ENCODE assay signal across 21 mouse cellular contexts in the genomic region with DNA sequence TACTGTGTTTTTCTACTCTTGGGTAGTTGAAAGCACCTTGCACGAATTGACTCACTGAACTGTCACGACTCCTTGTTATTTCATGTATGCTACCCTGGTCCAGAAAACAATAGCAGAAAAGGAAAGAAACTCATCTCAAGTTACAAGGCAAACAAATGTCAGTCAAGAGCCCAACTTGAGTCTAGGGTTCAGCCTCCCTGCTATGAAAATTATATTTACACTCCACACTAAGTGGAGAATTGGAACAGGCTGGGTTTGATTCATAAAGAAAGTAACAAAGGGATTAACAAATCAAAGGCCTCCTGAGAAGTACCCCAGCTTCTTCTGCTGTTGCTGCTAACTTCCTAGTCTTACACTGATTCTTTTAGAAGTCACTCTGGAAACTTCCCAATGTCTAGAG.
"Had no signal": no experiment of that assay in that cellular context is flagged by ENCODE, and none has a peak within 500 bp of the region (broad histone marks: within the 10 kb centered on the region; RNA-seq: fewer than 3 reads in every experiment).

No protein-coding gene starts in this region.

- H3K27me3 ChIP-seq: limb, embryonic 13.5 days; liver, embryonic 15.5 days; midbrain, embryonic 15.5 days; neural tube, embryonic 12.5 days; neural tube, embryonic 15.5 days had no signal

- DNase-seq: kidney, adult 2 months; kidney, postnatal 14 days; layer of hippocampus, adult 9-11 months; liver; lung, adult 18-20 months; right cerebral cortex, adult 18-20 months; right cerebral cortex, postnatal 14 days; right cerebral cortex, postnatal 4 days; thymus, adult 2 months; thymus, postnatal 14 days; thymus, postnatal 4 days had no signal

- ATAC-seq: intestine, postnatal 0 days; liver, embryonic 12.5 days; midbrain, embryonic 15.5 days had no signal

- H3K9ac ChIP-seq: limb, embryonic 13.5 days; liver, embryonic 12.5 days; liver, embryonic 15.5 days; midbrain, embryonic 12.5 days; midbrain, embryonic 15.5 days; neural tube, embryonic 12.5 days; neural tube, embryonic 15.5 days had no signal

- H3K36me3 ChIP-seq: limb, embryonic 10.5 days; limb, embryonic 13.5 days; liver, embryonic 12.5 days; liver, embryonic 15.5 days; midbrain, embryonic 12.5 days; midbrain, embryonic 15.5 days; neural tube, embryonic 12.5 days; neural tube, embryonic 15.5 days had no signal

- H3K9me3 ChIP-seq: limb, embryonic 10.5 days; limb, embryonic 13.5 days; liver, embryonic 12.5 days; liver, embryonic 15.5 days; midbrain, embryonic 12.5 days; midbrain, embryonic 15.5 days; neural tube, embryonic 12.5 days; neural tube, embryonic 15.5 days had no signal

- H3K4me3 ChIP-seq: layer of hippocampus, adult 2 months; limb, embryonic 10.5 days; limb, embryonic 13.5 days; liver, embryonic 12.5 days; liver, embryonic 15.5 days; midbrain, embryonic 12.5 days; midbrain, embryonic 15.5 days; neural tube, embryonic 12.5 days; neural tube, embryonic 15.5 days had no signal

- H3K27ac ChIP-seq: layer of hippocampus, adult 2 months; limb, embryonic 10.5 days; limb, embryonic 13.5 days; liver, embryonic 12.5 days; liver, embryonic 15.5 days; midbrain, embryonic 12.5 days; midbrain, embryonic 15.5 days; neural tube, embryonic 12.5 days; neural tube, embryonic 15.5 days had no signal

- H3K4me2 ChIP-seq: limb, embryonic 13.5 days; liver, embryonic 12.5 days; liver, embryonic 15.5 days; midbrain, embryonic 12.5 days; midbrain, embryonic 15.5 days; neural tube, embryonic 12.5 days; neural tube, embryonic 15.5 days had no signal

- H3K4me1 ChIP-seq: midbrain, embryonic 15.5 days had no signal
